Mouse (Mus musculus) testis, postnatal 14 days (tissue): Measurements from ENCODE around the gene Socs3.

Experiments
- DNase-seq: peaks from one replicate; pipeline ENCODE4 v3.0.0; 2021; ENCODE audit warnings: low spot score

The Socs3 gene

DNA sequence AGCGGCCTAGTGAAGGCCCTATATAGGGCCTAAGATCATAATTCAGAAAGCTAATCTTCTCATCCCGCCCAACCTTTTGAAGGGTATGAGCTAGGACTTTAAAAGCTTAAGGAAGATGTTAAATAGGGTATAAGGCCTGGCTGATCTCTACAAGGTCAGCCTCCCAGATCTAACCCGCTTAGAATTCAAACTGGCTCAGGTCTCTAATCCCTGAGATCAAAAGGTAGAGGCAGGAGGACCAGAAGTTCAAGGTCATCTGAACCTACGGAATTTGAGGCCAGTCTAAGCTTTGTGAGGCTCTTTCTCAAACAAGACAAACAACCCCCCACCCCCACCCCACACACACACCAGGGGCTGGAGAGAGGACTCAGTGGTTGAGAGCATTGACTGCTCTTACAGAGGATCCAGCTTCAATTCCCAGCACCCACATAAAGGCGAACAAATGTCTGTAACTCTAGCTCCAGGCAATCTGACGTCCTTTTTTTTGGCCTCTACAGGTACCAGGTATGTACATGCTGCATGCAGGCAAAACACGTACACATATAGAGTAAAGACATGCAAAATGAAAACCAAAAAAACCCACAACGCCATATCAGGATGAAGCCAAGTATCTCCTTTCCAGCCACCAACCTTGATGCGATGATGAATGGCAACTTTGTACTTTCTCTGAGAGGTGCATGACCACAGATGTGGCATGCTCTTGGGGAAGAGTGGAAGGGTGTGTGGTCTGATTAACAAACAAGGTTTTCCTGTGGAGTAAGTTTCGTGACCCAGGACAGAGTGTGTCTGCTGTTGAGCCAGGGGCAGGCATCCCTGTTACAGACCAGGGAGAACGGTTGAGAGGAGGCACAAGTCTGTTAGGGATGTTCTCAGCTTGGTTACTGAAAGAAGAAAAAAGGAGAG lies 3.1 kb upstream of the Socs3 start:
- no peak for DNase-seq

DNA sequence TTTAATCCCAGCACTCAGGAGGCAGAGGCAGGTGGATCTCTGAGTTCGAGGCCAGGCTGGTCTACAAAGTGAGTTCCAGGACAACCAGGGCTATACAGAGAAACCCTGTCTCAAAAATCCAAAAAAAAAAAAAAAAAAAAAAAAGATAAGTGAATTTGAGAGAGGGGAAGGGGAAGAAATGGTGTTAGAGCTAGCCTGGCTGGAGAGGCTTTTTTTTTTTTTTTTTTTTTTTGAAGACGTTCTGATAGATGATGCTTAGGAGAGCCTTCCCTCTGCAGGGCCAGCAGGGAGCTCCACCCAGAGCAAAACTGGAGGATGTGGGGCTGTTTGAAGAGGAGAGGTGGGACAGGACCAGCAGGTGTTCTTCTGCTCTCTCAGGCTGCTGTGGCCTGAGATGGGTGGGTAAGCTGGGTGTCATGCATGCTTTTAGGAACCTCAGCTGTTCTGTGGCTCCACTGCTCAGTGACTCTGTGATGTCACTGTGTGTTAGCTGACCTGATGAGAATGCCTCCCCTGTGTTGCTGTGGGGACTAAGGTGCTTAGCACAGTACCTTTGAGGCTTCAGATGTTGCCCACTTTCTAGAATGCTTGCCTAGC lies 1.9 kb upstream of the Socs3 start:
- no peak for DNase-seq

DNA sequence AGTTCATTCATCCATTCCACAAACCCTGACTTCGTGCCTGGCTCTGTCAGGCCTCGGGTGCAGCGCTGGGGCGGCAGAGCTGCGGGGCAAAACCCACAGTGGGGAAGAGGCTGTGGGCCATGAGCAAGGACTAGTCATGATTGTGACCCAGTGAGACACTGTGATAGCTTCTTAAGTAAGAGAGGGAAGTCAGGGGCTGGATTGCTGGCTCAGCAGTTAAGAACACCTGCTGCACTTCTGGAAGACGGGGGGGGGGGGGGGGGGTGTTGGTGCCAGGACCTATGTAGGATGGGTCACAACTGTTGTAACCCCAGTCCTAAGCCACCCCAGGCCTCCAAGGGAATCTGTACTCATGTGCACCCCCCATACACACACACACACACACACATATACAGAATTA lies 1.3 kb upstream of the Socs3 start:
- DNase-seq = no peak

DNA sequence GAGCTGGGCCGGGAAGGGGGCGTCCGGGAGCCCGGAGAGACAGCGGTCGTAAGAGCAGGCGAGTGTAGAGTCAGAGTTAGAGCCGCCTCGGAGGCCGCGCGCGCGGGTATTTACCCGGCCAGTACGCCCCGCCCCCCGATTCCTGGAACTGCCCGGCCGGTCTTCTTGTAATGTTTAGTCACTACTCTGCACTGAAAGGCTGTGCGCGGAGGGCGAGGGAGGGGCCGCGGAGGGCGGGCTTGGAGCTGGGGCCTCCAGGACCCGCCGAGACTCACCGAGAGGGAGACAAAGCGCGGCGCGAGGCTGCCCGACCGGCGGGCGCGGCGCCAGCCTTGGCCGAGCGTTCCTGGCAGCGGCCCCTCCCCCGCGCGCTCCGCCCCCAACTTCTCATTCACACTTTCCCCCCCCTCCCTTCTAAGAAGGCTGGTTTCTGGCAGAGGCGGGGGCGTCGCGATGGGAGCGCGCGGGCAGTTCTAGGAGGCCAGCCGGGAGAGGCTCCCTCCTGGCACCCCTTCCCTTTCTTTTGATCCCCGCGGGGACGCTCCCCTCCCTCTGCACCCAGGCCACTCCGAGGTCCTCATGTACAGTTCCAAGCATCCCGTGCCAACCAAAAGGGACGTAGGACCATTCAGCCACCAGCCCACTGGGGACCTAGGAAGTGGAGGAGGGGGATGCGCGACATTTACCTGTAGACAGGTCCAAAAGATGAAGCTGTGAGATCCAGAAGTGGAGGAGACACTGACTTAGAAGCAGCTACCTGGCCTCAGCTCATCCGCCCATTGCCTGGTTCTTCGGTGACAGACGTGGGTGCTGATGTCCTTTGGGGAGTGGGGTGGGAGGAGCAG lies 525 bp downstream of the Socs3 start:
- DNase-seq = peak; percentile 87

DNA sequence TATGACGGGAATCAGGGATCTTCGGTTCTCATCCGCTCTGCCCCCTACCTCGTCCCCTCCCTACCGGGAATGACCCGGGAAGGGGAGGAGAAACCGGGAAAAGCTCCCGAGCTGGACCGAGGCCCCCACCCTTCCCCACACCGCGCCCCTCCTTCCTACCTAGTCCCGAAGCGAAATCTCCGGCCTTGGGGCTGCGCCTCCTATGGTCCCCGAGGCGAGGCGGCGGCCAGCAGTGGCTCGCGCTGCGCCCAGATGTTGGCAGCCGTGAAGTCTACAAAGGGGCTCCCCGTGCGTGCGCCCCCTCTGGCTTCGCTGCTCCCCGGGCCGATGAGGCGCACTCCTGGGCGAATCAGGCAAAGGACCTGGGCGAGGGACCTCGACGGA lies 1.1 kb downstream of the Socs3 start:
- no peak for DNase-seq

DNA sequence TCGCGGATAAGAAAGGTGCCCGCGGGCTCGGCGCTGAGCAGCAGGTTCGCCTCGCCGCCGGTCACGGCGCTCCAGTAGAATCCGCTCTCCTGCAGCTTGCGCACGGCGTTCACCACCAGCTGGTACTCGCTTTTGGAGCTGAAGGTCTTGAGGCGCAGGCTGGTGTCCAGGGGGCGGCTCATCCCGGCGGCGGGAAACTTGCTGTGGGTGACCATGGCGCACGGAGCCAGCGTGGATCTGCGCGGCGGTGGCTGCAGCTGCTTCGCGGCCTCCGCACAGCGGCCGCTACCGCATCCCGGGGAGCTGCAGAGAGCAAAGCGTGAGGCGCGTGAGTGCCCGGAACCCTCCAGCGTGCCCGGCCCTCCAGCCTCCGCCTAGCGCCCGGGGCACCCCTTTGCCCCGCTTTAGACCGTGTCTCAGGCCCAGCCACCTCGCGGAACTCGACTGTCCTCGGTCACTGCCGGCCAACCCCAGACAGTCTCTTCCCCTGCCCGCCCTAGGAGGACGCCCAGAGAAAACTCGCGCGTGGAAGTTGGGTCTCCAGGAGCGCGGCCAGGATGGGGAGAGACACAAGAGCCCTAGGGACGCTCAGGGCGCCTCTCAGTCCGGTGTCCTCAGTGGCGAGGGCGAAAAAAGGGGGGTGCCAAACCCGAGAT lies 1.7 kb downstream of the Socs3 start:
- DNase-seq = no peak

DNA sequence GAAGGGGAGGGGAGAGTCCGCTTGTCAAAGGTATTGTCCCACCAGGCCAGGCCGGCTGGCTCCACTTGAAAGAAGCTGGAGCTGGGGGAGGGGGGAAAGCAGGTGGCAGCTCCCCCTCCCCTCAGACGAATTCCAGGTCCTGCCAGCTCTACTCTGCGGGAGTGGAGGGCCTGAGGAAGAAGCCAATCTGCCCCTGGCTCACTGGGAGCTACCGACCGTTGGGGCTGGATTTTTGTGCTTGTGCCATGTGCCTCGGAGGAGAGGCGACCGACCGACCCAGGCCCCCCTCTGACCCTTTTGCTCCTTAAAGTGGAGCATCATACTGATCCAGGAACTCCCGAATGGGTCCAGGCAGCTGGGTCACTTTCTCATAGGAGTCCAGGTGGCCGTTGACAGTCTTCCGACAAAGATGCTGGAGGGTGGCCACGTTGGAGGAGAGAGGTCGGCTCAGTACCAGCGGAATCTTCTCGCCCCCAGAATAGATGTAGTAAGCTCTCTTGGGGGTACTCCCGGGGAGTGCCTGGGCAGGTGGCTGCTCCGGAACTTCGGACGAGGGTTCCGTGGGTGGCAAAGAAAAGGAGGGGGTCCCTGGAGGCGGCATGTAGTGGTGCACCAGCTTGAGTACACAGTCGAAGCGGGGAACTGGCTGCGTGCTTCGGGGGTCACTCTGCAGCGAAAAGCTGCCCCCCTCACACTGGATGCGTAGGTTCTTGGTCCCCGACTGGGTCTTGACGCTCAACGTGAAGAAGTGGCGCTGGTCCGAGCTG lies 2.4 kb downstream of the Socs3 start:
- no peak for DNase-seq

DNA sequence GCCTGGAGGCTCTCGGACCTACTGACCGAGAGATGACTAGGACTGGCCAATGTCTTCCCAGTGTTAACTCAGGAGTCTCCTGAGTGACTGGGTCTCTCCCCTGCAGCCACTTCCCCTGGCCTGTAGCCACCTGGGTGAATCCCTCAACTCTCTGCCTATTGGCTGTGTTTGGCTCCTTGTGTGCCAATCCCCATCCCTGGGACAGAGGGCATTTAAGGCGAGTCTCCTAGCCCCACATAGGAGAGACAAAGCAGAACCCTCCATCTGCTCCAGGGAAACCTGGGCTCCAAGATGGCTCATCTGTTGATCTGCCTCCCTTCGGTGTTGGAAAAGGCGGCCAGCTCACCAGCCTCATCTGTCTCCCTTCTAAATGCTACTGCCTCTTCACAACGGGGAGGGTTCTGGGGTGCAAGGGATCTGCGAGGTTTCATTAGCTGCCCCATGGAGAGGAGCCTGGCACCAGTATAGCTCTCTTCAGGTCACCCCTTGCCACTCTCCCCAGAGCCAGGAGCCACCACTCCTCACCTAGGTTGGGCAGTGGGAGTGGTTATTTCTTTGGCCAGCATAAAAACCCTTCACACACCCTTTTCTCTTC lies 3.2 kb downstream of the Socs3 start:
- DNase-seq = no peak

DNA sequence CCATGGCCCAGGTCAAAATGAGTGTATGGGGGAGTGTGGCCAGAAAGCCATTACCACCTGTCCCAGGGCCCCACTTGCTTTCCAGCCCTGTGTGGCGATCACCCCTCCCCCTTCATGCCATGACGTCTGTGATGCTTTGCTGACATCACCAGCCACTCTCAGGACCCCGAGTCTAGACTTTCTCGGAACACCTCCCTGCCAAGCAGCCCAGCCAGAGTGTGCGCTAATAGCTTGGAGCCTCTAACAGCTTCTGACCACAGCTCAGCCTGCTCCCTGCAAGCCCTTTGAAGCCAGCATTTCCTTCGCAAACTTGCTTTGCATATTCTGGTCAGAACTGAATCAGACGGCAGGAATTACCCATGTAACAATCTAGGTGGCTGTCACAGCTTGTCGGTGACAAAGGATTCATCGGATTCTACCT lies 4.3 kb downstream of the Socs3 start:
- DNase-seq = no peak

DNA sequence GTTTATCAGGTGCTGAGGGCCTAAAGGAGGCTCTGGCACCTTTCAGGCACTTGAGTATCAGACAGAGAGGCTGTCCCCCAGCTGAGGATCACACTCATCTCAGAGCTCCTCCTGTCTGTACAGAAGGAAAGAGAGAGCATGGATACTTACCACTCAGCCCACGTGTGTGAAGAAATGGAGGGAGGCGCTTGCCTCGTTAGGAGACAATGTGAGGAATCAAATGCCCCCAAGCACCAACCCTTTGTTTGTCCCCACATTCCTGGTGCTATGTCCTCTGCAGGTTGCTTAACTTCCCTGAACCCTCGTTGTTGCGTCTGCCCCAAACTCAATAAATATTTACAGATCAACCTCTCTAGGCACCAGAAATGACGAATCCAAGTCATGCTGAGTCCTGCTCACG lies 4.8 kb downstream of the Socs3 start:
- no peak for DNase-seq

DNA sequence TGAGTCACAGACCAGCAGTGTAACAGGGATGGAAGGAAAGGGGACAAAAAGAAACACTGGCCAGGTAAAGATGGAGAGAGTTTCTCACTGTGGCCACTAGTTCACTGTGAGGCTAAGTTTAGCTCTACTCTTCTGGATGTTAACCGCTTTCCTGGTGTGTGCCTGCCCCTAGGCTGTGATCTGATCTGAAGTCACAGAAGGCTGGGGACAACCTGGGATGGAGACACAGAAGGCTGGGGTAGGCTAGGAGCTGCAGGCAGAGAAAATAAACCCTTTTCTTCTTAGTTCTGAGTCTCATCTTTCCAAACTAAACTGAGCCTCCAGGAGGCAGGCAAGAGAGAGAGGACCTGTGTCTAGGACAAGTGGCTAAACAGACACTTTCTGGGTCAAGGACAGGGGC lies 5.6 kb downstream of the Socs3 start:
- no peak for DNase-seq

DNA sequence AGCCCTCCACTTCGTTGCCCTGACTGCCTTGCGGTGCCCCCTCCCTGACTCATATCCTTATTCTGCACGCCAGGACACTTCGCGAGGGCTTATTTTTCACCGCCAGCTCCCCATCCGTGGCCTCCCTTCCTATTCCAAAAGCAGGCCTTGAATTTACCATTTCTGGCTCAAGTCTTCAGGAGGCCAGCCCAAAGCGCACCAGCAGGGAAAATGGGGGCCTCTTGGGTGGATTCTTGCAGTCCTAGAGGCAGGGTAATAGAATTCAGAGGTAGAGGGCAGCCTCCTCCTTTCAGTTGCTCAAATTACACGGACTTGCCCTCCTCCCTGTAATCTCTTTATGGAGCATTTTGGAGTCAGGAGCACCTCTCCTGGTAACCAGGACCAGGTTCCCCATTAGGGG lies 6.0 kb downstream of the Socs3 start:
- no peak for DNase-seq

DNA sequence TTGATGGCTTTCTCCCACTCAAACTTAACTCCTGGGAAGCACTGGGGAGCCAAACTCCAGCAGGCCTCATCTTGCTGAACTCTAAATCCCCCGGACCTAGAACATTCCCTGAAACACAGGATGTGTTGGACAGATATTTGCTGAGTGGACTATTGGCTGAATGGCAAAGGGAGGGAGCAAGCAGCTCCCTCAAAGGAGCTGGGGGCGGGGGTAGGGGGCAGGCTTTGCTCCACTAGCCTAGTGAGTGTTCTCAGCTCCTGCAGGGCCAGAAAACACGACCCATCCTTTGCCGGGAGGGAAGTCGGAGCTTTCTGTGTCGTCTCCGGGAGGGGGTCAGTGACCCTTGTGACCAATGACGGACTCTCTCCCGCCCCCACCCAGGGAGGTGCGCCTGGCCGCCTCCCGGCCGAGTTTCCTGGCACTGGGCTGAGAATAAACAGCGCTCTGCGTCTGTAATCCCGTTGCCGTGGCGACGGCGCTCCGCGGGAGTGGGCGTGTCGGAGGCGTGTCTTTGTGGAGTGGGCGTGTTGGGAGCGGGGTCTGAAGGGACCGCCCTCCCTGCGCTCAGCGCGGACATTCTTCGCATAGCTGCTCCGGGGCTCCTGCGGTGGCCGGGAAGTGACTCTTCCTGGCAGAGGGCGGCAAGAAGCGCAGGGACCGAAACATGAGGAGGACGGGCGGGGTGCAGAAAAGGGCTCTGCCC lies 6.6 kb downstream of the Socs3 start:
- DNase-seq = peak; percentile 93

DNA sequence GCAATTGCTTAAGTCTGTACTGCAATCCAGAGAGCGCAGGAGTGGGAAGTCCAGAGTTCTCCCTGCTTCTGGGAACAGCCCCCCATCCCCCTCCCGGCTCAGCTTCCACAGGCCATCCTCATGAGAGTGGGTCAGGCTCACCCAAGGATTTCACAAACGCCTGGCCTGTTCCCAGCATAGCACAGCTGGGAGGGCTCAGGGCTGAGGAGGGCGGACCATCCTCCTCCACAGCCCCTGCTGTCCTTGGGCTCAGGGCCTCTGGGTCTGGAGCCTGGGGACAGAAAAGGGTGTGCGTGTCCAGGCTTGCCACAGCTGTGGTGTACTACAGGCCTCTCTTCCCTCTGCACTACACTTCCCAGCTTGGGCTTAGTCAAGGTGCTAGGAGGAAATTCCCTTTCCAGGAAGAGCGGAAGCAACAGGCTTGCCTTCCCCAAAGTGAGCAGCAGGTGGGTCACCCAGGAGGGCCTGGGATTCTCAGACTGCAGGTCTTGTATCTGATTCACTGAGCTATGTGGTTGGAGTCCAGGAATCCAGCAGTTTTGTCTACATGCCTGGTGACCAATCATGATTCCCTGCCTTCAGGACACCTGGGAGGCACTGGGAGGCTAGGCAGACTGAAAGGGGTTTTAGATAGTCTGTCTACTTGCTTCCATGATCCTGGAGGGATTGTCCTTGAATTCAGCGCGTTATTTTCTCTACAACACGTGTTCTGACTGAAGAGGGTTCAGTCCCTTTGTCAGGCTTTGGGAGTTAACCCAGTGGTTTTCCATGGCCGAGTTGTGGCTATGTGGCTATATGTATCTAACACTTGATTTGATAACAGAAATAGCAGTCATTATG lies 7.4 kb downstream of the Socs3 start:
- peak; percentile 85 for DNase-seq

DNA sequence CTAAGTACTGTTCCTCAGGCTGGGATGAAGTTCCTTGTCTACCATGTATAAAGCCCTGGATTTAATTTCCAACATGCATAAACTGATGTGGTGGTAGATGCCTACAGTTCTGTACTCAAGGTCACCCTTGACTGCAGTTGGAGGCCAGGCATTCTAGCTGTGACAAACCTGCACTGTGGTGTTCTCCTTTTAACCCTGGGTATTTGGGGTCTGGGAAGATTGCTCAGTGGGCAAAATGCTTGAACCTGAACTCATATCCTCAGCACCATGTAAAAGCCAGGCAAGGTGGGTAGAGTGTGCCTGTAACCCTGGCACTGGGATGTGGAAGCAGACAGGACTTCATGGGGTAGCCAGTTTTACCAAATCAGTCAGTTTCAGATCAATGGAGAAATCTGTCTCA lies 9.2 kb downstream of the Socs3 start:
- no peak for DNase-seq

DNA sequence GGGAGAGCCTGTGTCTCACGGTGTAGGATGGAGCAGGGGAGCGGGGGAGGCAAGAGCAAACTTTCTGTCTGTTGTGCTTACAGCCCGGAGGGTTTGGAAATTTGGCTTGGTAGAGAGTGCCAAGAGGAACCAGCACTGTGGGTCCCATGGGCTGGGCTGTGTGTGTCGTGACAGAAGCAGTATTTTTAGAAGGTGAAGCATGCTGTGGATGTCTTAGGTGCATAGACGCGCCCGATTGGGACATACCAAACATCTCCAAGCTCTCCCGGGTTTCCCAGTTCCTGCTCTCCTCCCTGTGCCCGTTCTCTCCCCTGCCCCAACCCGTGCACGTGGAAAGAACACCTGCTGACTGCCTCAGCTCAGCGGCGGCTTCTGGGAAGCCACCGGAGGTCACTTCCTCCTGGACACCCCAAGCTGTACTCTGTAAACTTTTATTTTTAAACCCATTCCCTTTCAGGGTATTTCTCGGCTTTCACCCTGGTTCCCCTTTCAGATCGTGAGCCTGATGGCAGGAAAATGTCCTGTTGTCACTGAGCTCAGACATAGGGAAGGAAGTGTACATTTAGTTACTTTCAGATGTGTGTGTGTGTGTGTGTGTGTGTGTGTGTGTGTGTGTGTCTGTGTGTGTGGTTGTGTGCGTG lies 10.0 kb downstream of the Socs3 start:
- no peak for DNase-seq

DNA sequence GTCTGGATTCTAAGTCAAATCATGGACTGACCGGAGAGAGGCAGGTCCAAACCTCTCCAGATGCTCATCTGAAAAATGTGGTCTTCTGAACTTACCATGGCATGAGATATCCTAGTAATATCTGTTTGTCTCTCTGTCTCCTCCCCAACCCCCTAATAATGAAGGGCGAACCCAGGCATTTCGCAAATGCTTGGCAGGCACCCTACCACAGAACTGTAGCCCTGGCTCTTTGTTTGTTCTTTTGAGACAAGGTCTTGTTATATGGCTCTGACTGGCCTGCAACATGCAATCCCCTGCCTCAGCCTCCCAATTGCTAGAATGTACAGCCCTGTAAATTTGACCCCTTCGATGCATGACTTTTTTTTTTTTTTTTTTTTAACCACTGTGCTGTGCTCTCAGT lies 10.7 kb downstream of the Socs3 start:
- no peak for DNase-seq

DNA sequence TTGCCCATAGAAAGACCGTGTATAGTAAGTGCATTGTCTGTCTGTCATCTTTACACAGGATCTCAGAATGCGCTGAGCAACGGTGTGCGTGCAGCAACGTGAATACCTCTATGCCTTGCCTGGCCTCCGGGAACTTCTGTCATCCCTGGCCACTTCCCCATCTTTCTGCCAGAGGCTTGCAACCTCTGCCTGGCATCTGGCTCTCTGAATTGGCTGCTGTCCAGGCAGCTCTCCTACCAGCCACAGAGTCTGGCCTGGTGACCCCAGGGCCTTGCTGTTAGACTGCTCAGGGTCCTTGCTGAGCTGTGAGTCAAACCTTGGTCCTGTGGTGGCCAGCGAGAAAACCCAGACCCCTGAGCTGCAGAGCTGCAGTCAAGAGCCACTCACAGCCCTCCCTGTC lies 11.7 kb downstream of the Socs3 start:
- no peak for DNase-seq

DNA sequence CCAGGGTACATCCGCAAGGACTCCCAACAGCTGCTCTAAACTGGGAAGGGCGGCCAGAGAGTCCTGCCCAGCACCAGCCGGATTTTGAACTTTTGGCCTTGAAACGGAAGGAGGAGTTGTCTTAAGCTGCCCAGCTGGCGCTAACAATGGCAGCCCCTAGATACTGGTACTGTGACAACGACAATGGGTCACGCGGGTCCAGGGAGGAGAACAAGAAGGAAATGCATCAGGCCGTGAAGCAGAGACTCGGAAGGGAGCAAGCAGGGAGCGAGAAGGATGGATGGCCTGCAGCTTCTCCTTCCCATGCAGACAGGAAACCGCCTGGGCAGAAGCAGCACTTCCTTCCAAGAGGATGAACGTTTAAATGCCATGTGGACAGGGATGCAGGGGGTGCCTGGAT lies 14.2 kb downstream of the Socs3 start:
- DNase-seq = no peak
